Mouse (Mus musculus): ENCODE measurements around the gene Slc25a43. TPM values are rescaled to one million over a fixed set of nuclear protein-coding genes. Genes with fewer than 3 reads are reported as not detected.

The Slc25a43 gene
- polyA plus RNA-seq, 1 experiment from 2014 or later, result 3.1 TPM

DNA sequence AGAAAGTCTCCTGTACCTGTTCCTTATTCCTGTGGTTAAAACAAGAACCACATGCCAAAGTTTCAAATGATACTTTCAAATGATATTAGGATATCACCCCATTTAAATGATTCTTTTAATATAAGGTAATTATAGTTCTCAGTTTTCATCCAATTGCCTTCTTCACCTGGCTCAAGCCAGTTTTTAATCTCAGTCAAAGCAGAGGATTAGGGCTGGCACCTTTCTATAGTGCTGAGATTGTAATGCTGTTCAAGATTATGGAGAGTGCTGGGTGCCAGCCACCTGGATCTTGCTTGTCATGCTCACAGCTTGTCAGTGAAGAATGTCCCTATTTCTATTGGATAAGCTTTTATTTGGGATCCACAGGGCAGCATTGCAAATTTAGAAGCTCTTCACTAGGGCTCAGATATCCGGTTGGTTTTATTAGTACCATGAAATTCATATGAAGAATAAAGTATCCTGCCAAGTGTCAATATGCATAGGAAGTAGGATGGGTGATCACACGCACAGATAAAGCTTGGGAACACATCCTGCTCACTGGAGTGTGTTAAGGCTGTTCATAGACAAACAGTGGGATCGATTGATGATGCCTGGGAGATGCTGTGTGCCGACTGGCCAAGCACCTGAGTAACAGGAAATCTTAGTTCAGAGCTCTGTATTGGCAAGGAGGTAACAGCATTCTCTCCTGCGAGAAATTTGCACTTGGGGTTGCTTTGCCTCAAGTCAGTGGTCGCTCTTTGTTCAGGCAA, 55.8 kb downstream of the Slc25a43 start:
- no peak overlapping the region for H3K9ac ChIP-seq (ENCODE audit: low read length)
- H3K27me3 ChIP-seq (ENCODE audit: control insufficient read depth, insufficient read depth, low read length), result no peaks in the 10 kb centered on the region
- H3K4me3 ChIP-seq (ENCODE audit: low read length), result no peak overlapping the region
- H3K4me2 ChIP-seq (ENCODE audit: low read depth, low read length), result no peak overlapping the region
- peaks cover 6% of the 10 kb centered on the region; the same call in 1 of the 2 replicates for H3K36me3 ChIP-seq (ENCODE audit: control insufficient read depth, insufficient read depth)
- no peaks in the 10 kb centered on the region; the same call in 1 of the 2 replicates for H3K9me3 ChIP-seq (replicated peaks; ENCODE audit: control insufficient read depth, low read length)
- WGBS, result 44% methylated on average over 6 of the region's 6 CpGs
- no peaks in the 10 kb centered on the region for H3K4me1 ChIP-seq (ENCODE audit: control insufficient read depth, insufficient read depth, low read length)
- ATAC-seq (replicated peaks; ENCODE audit: extremely low read depth, insufficient read depth, low FRiP score), result no peak
- H3K27ac ChIP-seq (ENCODE audit: low read length), result no peak overlapping the region

- 70% methylated on average over 5 of the region's 5 CpGs for WGBS
- H3K27ac ChIP-seq (ENCODE audit: low read length), result no peak overlapping the region
- H3K27me3 ChIP-seq (ENCODE audit: control insufficient read depth, insufficient read depth, low read length), result no peaks in the 10 kb centered on the region
- peaks cover 7% of the 10 kb centered on the region; the same call in 1 of the 2 replicates for H3K4me1 ChIP-seq (ENCODE audit: control insufficient read depth, insufficient read depth, low read length)
- H3K4me2 ChIP-seq (ENCODE audit: low read depth, low read length), result no peak overlapping the region
- H3K36me3 ChIP-seq (ENCODE audit: control insufficient read depth, insufficient read depth), result no peaks in the 10 kb centered on the region; the same call in 1 of the 2 replicates
- no peak overlapping the region for H3K9ac ChIP-seq (ENCODE audit: low read length)
- H3K4me3 ChIP-seq (ENCODE audit: low read length), result no peak overlapping the region
- H3K9me3 ChIP-seq (replicated peaks; ENCODE audit: control insufficient read depth, low read length), result no peaks in the 10 kb centered on the region
- no peak for ATAC-seq (replicated peaks; ENCODE audit: extremely low read depth, insufficient read depth, low FRiP score)
These were observed 59.7 kb downstream of the Slc25a43 start for GRCm38 (mm10) chrX:36803189-36803588.

GRCm38 (mm10) chrX:36804196-36804595, 60.7 kb downstream of the Slc25a43 start:
- H3K27ac ChIP-seq (ENCODE audit: low read length), result no peak overlapping the region
- no peaks in the 10 kb centered on the region for H3K9me3 ChIP-seq (replicated peaks; ENCODE audit: control insufficient read depth, low read length)
- no peaks in the 10 kb centered on the region for H3K27me3 ChIP-seq (ENCODE audit: control insufficient read depth, insufficient read depth, low read length)
- no peak overlapping the region for H3K4me2 ChIP-seq (ENCODE audit: low read depth, low read length)
- no peak overlapping the region for H3K9ac ChIP-seq (ENCODE audit: low read length)
- no peaks in the 10 kb centered on the region for H3K36me3 ChIP-seq (ENCODE audit: control insufficient read depth, insufficient read depth)
- ATAC-seq (replicated peaks; ENCODE audit: extremely low read depth, insufficient read depth, low FRiP score), result no peak
- no peak overlapping the region for H3K4me3 ChIP-seq (ENCODE audit: low read length)
- peaks cover 7% of the 10 kb centered on the region; the same call in 1 of the 2 replicates for H3K4me1 ChIP-seq (ENCODE audit: control insufficient read depth, insufficient read depth, low read length)
- 51% methylated on average over 5 of the region's 5 CpGs for WGBS

- H3K27me3 ChIP-seq (ENCODE audit: control insufficient read depth, insufficient read depth, low read length), result no peaks in the 10 kb centered on the region
- no peak overlapping the region for H3K4me2 ChIP-seq (ENCODE audit: low read depth, low read length)
- no peaks in the 10 kb centered on the region for H3K36me3 ChIP-seq (ENCODE audit: control insufficient read depth, insufficient read depth)
- ATAC-seq (replicated peaks; ENCODE audit: extremely low read depth, insufficient read depth, low FRiP score), result no peak
- H3K27ac ChIP-seq (ENCODE audit: low read length), result no peak overlapping the region
- no peaks in the 10 kb centered on the region for H3K9me3 ChIP-seq (replicated peaks; ENCODE audit: control insufficient read depth, low read length)
- H3K9ac ChIP-seq (ENCODE audit: low read length), result no peak overlapping the region
- peaks cover 7% of the 10 kb centered on the region; the same call in 1 of the 2 replicates for H3K4me1 ChIP-seq (ENCODE audit: control insufficient read depth, insufficient read depth, low read length)
- H3K4me3 ChIP-seq (ENCODE audit: low read length), result no peak overlapping the region
- WGBS, result 58% methylated on average over 5 of the region's 5 CpGs
These were observed 62.2 kb downstream of the Slc25a43 start for GRCm38 (mm10) chrX:36805466-36806235.

GRCm38 (mm10) chrX:36807360-36808317, 64.2 kb downstream of the Slc25a43 start:
- no peaks in the 10 kb centered on the region for H3K27me3 ChIP-seq (ENCODE audit: control insufficient read depth, insufficient read depth, low read length)
- peak overlapping the region; percentile 70 for H3K9ac ChIP-seq (ENCODE audit: low read length)
- WGBS, result 12% methylated on average over 42 of the region's 45 CpGs

DNA sequence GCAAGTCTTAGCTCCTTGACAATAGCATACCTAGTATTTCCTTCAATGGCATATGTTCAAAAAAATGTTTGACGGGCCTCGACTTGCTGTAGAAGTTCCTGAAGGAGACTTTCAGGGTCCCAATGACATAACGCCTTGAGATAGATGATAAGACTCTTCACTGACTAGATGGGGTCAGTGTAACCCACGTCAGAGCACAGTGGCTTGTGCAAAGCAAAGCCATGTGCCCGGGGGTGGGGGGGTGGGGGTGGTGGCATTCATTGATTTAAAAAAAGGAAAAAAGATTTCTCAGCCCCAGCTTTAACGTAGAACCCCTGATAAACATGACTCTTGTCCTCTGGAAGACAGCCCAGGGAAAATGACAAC, 64.8 kb downstream of the Slc25a43 start:
- no peaks in the 10 kb centered on the region for H3K36me3 ChIP-seq (ENCODE audit: control insufficient read depth, insufficient read depth)
- peak overlapping the region; percentile 70; the same call in 1 of the 2 replicates for H3K9ac ChIP-seq (ENCODE audit: low read length)
- H3K4me2 ChIP-seq (ENCODE audit: low read depth, low read length), result peak overlapping the region; percentile 64
- peak overlapping the region; percentile 47 for H3K4me3 ChIP-seq (ENCODE audit: low read length)
- peak overlapping the region; percentile 64 for H3K27ac ChIP-seq (ENCODE audit: low read length)
- WGBS, result 50% methylated on average over 6 of the region's 6 CpGs
- ATAC-seq (replicated peaks; ENCODE audit: extremely low read depth, insufficient read depth, low FRiP score), result no peak
- no peaks in the 10 kb centered on the region for H3K27me3 ChIP-seq (ENCODE audit: control insufficient read depth, insufficient read depth, low read length)
- peaks cover 7% of the 10 kb centered on the region; the same call in 1 of the 2 replicates for H3K4me1 ChIP-seq (ENCODE audit: control insufficient read depth, insufficient read depth, low read length)
- no peaks in the 10 kb centered on the region for H3K9me3 ChIP-seq (replicated peaks; ENCODE audit: control insufficient read depth, low read length)

More at GRCm38 (mm10) chrX:36807360-36808317, 64.2 kb downstream of the Slc25a43 start:
- Histone ChIP-seq H3K9me3 (replicated peaks; ENCODE audit: control insufficient read depth, low read length) (no peaks in the 10 kb centered on the region), H3K36me3 (ENCODE audit: control insufficient read depth, insufficient read depth) (no peaks in the 10 kb centered on the region), H3K4me1 (ENCODE audit: control insufficient read depth, insufficient read depth, low read length) (peaks cover 7% of the 10 kb centered on the region; the same call in 1 of the 2 replicates), H3K27ac (ENCODE audit: low read length) (peak overlapping the region; percentile 64), H3K4me2 (ENCODE audit: low read depth, low read length) (peak overlapping the region; percentile 64), H3K4me3 (ENCODE audit: low read length) (peak overlapping the region; percentile 47)
- ATAC-seq (replicated peaks; ENCODE audit: extremely low read depth, insufficient read depth, low FRiP score), result peak; percentile 91

- no peaks in the 10 kb centered on the region for H3K27me3 ChIP-seq (ENCODE audit: control insufficient read depth, insufficient read depth, low read length)
- peaks cover 9% of the 10 kb centered on the region for H3K4me1 ChIP-seq (ENCODE audit: control insufficient read depth, insufficient read depth, low read length)
- no peak overlapping the region for H3K4me3 ChIP-seq (ENCODE audit: low read length)
- H3K36me3 ChIP-seq (ENCODE audit: control insufficient read depth, insufficient read depth), result no peaks in the 10 kb centered on the region
- H3K4me2 ChIP-seq (ENCODE audit: low read depth, low read length), result no peak overlapping the region
- no peak overlapping the region for H3K27ac ChIP-seq (ENCODE audit: low read length)
- H3K9ac ChIP-seq (ENCODE audit: low read length), result no peak overlapping the region
- no peaks in the 10 kb centered on the region for H3K9me3 ChIP-seq (replicated peaks; ENCODE audit: control insufficient read depth, low read length)
- 20% methylated on average over 5 of the region's 5 CpGs for WGBS
- no peak for ATAC-seq (replicated peaks; ENCODE audit: extremely low read depth, insufficient read depth, low FRiP score)
These were observed 67.9 kb downstream of the Slc25a43 start for GRCm38 (mm10) chrX:36811377-36811776.

DNA sequence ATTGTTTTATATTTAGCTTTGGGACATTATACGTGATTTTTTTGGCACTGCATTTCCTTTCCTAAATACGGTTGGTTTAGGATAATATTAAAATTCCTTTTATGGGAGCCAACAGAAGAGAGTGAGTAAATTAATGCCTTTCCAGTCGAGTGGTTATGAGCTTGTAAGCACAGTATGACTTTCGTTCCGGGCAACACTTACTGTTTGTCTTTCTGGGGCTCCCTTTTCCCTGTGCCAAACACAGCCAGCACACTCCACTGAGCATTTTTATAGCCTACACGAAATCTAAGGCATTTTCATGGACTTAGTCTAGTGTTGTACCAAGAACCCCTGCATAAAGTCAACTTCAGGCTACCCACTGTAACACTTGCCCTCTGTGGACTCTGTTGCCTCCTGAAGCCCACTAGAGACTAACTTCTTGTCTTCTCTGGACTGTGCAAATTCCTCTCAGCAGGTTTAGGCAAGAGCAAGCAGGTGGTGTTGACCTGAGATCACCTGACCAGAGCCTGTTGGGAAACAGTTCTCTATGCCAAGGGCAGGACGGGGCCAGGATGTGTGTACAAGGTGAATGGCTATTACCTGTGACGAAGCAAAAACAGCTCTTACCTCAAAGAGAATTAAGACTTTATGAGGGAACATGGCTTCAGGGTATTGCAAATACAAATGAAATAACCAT, 70.8 kb downstream of the Slc25a43 start:
- Histone ChIP-seq H3K27ac (ENCODE audit: low read length) (no peak overlapping the region), H3K27me3 (ENCODE audit: control insufficient read depth, insufficient read depth, low read length) (no peaks in the 10 kb centered on the region), H3K4me2 (ENCODE audit: low read depth, low read length) (no peak overlapping the region), H3K36me3 (ENCODE audit: control insufficient read depth, insufficient read depth) (no peaks in the 10 kb centered on the region), H3K9ac (ENCODE audit: low read length) (no peak overlapping the region), H3K9me3 (replicated peaks; ENCODE audit: control insufficient read depth, low read length) (no peaks in the 10 kb centered on the region), H3K4me3 (ENCODE audit: low read length) (no peak overlapping the region), H3K4me1 (ENCODE audit: control insufficient read depth, insufficient read depth, low read length) (peaks cover 5% of the 10 kb centered on the region)
- ATAC-seq (replicated peaks; ENCODE audit: extremely low read depth, insufficient read depth, low FRiP score), result no peak
- WGBS, result 77% methylated on average over 8 of the region's 8 CpGs

Measured in heart, embryonic 16.5 days (tissue).